Mouse (Mus musculus) right cerebral cortex, postnatal 25 days (tissue): ENCODE data around the gene Slc45a1.
"Not testable (repeated sequence)": the region's sequence is repeated elsewhere in the genome, so short reads cannot be mapped to it uniquely, and the experiment has no call there.

ENCODE experiments used
- DNase-seq: peaks from one replicate; pipeline ENCODE4 v3.0.0; 2022

Gene Slc45a1

GRCm38 (mm10) chr4:150601489-150601888 is 50.5 kb downstream of the Slc45a1 start:
- no peak for DNase-seq

- DNase-seq: not testable (repeated sequence)
These were observed 51.5 kb downstream of the Slc45a1 start for GRCm38 (mm10) chr4:150600503-150600902.

- no peak for DNase-seq
These were observed 52.6 kb downstream of the Slc45a1 start for GRCm38 (mm10) chr4:150599119-150599992.

- DNase-seq: no peak
These were observed 53.3 kb downstream of the Slc45a1 start for GRCm38 (mm10) chr4:150598686-150599085.

GRCm38 (mm10) chr4:150595991-150596390 is 56.0 kb downstream of the Slc45a1 start:
- DNase-seq: no peak

GRCm38 (mm10) chr4:150595071-150595470 is 56.9 kb downstream of the Slc45a1 start:
- no peak for DNase-seq

- no peak for DNase-seq
These were observed 57.6 kb downstream of the Slc45a1 start for GRCm38 (mm10) chr4:150594298-150594829.

GRCm38 (mm10) chr4:150593473-150594217 is 58.3 kb downstream of the Slc45a1 start:
- no peak for DNase-seq

- no peak for DNase-seq
These were observed 59.9 kb downstream of the Slc45a1 start for GRCm38 (mm10) chr4:150592087-150592486.

- DNase-seq: no peak
These were observed 60.4 kb downstream of the Slc45a1 start for GRCm38 (mm10) chr4:150591602-150592001.

- DNase-seq: no peak
These were observed 61.2 kb downstream of the Slc45a1 start for GRCm38 (mm10) chr4:150590621-150591282.

GRCm38 (mm10) chr4:150588300-150588621 is 63.7 kb downstream of the Slc45a1 start:
- no peak for DNase-seq

- DNase-seq: no peak
These were observed 64.2 kb downstream of the Slc45a1 start for GRCm38 (mm10) chr4:150587597-150588299.

GRCm38 (mm10) chr4:150586275-150586674 is 65.7 kb downstream of the Slc45a1 start:
- DNase-seq: no peak

GRCm38 (mm10) chr4:150585800-150586199 is 66.2 kb downstream of the Slc45a1 start:
- DNase-seq: no peak

- DNase-seq: no peak
These were observed 68.2 kb downstream of the Slc45a1 start for GRCm38 (mm10) chr4:150583777-150584135.

GRCm38 (mm10) chr4:150582966-150583776 is 68.8 kb downstream of the Slc45a1 start:
- DNase-seq: peak; percentile 61

GRCm38 (mm10) chr4:150581931-150582723 is 69.8 kb downstream of the Slc45a1 start:
- DNase-seq: no peak
